Comparison of ENCODE assay signal across 9 mouse cellular contexts in the genomic region with DNA sequence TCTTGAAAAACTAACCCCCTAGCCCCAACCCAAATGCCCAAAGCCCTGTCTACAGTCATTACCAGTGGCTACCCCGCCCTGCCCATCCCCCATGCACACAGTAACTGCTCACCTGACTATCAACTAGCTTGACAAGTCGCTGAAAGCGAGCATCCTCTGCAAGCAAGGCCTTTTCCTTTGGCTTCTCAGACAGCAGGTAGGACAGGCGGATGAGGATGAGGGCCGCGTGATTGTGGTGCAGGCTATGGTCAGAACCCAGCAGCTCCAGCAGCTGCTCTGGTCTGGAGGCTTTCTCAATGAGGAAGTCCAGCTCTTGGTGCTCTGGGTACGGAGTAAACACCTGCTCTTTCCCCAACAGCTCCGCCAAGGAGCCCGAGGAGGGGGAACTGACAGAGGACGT. TPM values are rescaled to one million over a fixed set of nuclear protein-coding genes. Genes with fewer than 3 reads are reported as not detected.
DNase-seq lines count a peak whose midpoint lies in the region; ATAC-seq and TF ChIP-seq lines count a peak whose summit lies in the region.
"Had no signal": no experiment of that assay in that cellular context is flagged by ENCODE, and none has a peak within 500 bp of the region (broad histone marks: within the 10 kb centered on the region; RNA-seq: fewer than 3 reads in every experiment).

No protein-coding gene starts in this region.

- TF ChIP-seq CTCF in bone marrow macrophage, adult 2 months (IDR thresholded peaks at IDR 0.05; ENCODE audit: low read depth, low read length): no peak

- no peak overlapping the region for H3K27ac ChIP-seq in hindbrain, embryonic 13.5 days
- H3K27ac ChIP-seq in hindbrain, embryonic 11.5 days (ENCODE audit: low read depth, low read length): no peak overlapping the region
- peak overlapping the region; percentile 85; the same call in 1 of the 2 replicates for H3K27ac ChIP-seq in bone marrow macrophage, adult 2 months (ENCODE audit: insufficient read depth, low read depth, low read length)
- no peak overlapping the region for H3K27ac ChIP-seq in limb, embryonic 12.5 days
- H3K27ac ChIP-seq in stomach, embryonic 14.5 days (ENCODE audit: low read length): no peak overlapping the region

- H3K9ac ChIP-seq in hindbrain, embryonic 13.5 days: no peak overlapping the region
- no peak overlapping the region for H3K9ac ChIP-seq in hindbrain, embryonic 11.5 days (ENCODE audit: low read depth, low read length)
- no peak overlapping the region for H3K9ac ChIP-seq in limb, embryonic 12.5 days (replicated peaks)
- H3K9ac ChIP-seq in stomach, embryonic 14.5 days (replicated peaks; ENCODE audit: low read depth, low read length): no peak overlapping the region

- peaks cover 54% of the 10 kb centered on the region for H3K36me3 ChIP-seq in hindbrain, embryonic 13.5 days
- H3K36me3 ChIP-seq in hindbrain, embryonic 11.5 days (ENCODE audit: control insufficient read depth, insufficient read depth, low read length): peaks cover 11% of the 10 kb centered on the region
- H3K36me3 ChIP-seq in limb, embryonic 12.5 days: peaks cover 62% of the 10 kb centered on the region
- H3K36me3 ChIP-seq in stomach, embryonic 14.5 days (ENCODE audit: control insufficient read depth, insufficient read depth, low read length): peaks cover 57% of the 10 kb centered on the region

- no peak for DNase-seq in hindbrain, embryonic 11.5 days (ENCODE audit: low spot score)
- DNase-seq in urinary bladder, adult 2 months (ENCODE audit: low spot score): no peak
- DNase-seq: cerebellum, adult 18-20 months had no signal

- H3K27me3 ChIP-seq in hindbrain, embryonic 13.5 days: no peaks in the 10 kb centered on the region
- H3K27me3 ChIP-seq in hindbrain, embryonic 11.5 days (ENCODE audit: control insufficient read depth, insufficient read depth, low read length): no peaks in the 10 kb centered on the region
- H3K27me3 ChIP-seq in limb, embryonic 12.5 days: no peaks in the 10 kb centered on the region
- H3K27me3 ChIP-seq in stomach, embryonic 14.5 days (ENCODE audit: control insufficient read depth, insufficient read depth, low read length): no peaks in the 10 kb centered on the region

- peaks cover 33% of the 10 kb centered on the region for H3K4me1 ChIP-seq in hindbrain, embryonic 13.5 days (replicated peaks)
- H3K4me1 ChIP-seq in hindbrain, embryonic 11.5 days (replicated peaks; ENCODE audit: control insufficient read depth, insufficient read depth, low read length): no peaks in the 10 kb centered on the region; the same call in 1 of the 2 replicates
- peaks cover 19% of the 10 kb centered on the region for H3K4me1 ChIP-seq in bone marrow macrophage, adult 2 months (ENCODE audit: control insufficient read depth, insufficient read depth, low read length)
- peaks cover 24% of the 10 kb centered on the region for H3K4me1 ChIP-seq in limb, embryonic 12.5 days (replicated peaks)
- H3K4me1 ChIP-seq in stomach, embryonic 14.5 days (ENCODE audit: control insufficient read depth, insufficient read depth, low read length): peaks cover 18% of the 10 kb centered on the region

- H3K9me3 ChIP-seq in hindbrain, embryonic 13.5 days: no peaks in the 10 kb centered on the region
- no peaks in the 10 kb centered on the region for H3K9me3 ChIP-seq in hindbrain, embryonic 11.5 days (ENCODE audit: control insufficient read depth, low read length)
- H3K9me3 ChIP-seq in limb, embryonic 12.5 days: no peaks in the 10 kb centered on the region
- H3K9me3 ChIP-seq in stomach, embryonic 14.5 days (ENCODE audit: control insufficient read depth, low read depth, low read length): no peaks in the 10 kb centered on the region

- H3K4me3 ChIP-seq in hindbrain, embryonic 13.5 days: peak overlapping the region; percentile 8; the same call in 1 of the 2 replicates
- H3K4me3 ChIP-seq in hindbrain, embryonic 11.5 days (ENCODE audit: low read depth, low read length): no peak overlapping the region
- H3K4me3 ChIP-seq in bone marrow macrophage, adult 2 months (ENCODE audit: insufficient read depth, low read length): peak overlapping the region; percentile 90
- H3K4me3 ChIP-seq in limb, embryonic 12.5 days (replicated peaks): no peak overlapping the region
- 0 out of 2 replicates have a peak overlapping the region, but pooled peaks have one; percentile 60 for H3K4me3 ChIP-seq in stomach, embryonic 14.5 days (ENCODE audit: low read depth, low read length)

- 92% methylated on average over 10 of the region's 10 CpGs for WGBS in hindbrain, embryonic 13.5 days
- 94% methylated on average over 10 of the region's 10 CpGs for WGBS in hindbrain, embryonic 11.5 days
- WGBS in limb, embryonic 12.5 days: 91% methylated on average over 10 of the region's 10 CpGs
- 87% methylated on average over 10 of the region's 10 CpGs for WGBS in stomach, embryonic 14.5 days

- no peak for TF ChIP-seq POLR2A in bone marrow macrophage, adult 2 months (IDR thresholded peaks at IDR 0.05; ENCODE audit: borderline replicate concordance, low read depth, low read length)

- H3K4me2 ChIP-seq in hindbrain, embryonic 13.5 days: no peak overlapping the region
- no peak overlapping the region for H3K4me2 ChIP-seq in hindbrain, embryonic 11.5 days (replicated peaks; ENCODE audit: low read depth, low read length)
- H3K4me2 ChIP-seq in limb, embryonic 12.5 days: 0 out of 2 replicates have a peak overlapping the region, but pooled peaks have one; percentile 72
- H3K4me2 ChIP-seq in stomach, embryonic 14.5 days (replicated peaks; ENCODE audit: low read depth, low read length): peak overlapping the region; percentile 69; the same call in 1 of the 2 replicates

- ATAC-seq in hindbrain, embryonic 13.5 days (ENCODE audit: low FRiP score): no peak
- ATAC-seq in hindbrain, embryonic 11.5 days (ENCODE audit: low FRiP score): no peak
- ATAC-seq in limb, embryonic 12.5 days (ENCODE audit: insufficient number of reproducible peaks, insufficient read depth, low FRiP score, low TSS enrichment, low read depth): no peak
- ATAC-seq in stomach, embryonic 14.5 days (ENCODE audit: insufficient number of reproducible peaks, insufficient read depth, low FRiP score, low read depth): no peak
- ATAC-seq in cerebellum, adult (ENCODE audit: insufficient number of reproducible peaks, low FRiP score, low TSS enrichment): no peak

RNA-seq across cellular contexts. Expression of a gene that starts 2.2 kb away (rescaled TPM):
- polyA plus RNA-seq in hindbrain, embryonic 13.5 days (2015; fragmentation: Nextera tagmentation; extraction: Ambion mirVana): 29.2 and 34.0 TPM in 2 replicates
- polyA plus RNA-seq in hindbrain, embryonic 11.5 days (2014; fragmentation: Nextera tagmentation; extraction: Ambion mirVana): 31.8 and 34.6 TPM in 2 replicates
- 15.5 and 24.1 TPM in 2 replicates for polyA plus RNA-seq in bone marrow macrophage, adult 2 months (2012; ENCODE audit: insufficient read depth, insufficient read length, missing spikeins)
- 44.3 and 46.4 TPM in 2 replicates for polyA plus RNA-seq in limb, embryonic 12.5 days (2016; fragmentation: Nextera tagmentation; extraction: Ambion mirVana)
- 37.1 TPM in 2 replicates for polyA plus RNA-seq in stomach, embryonic 14.5 days (2014; fragmentation: Nextera tagmentation; extraction: Ambion mirVana)
- polyA plus RNA-seq in urinary bladder, adult 2 months (2012; rRNA removed): 41.5 and 50.3 TPM in 2 replicates

RNA-seq across cellular contexts. Expression of a gene that starts 14.7 kb away (rescaled TPM):
- not detected in 2 replicates for polyA plus RNA-seq in hindbrain, embryonic 13.5 days (2015; fragmentation: Nextera tagmentation; extraction: Ambion mirVana)
- not detected in 2 replicates for polyA plus RNA-seq in hindbrain, embryonic 11.5 days (2014; fragmentation: Nextera tagmentation; extraction: Ambion mirVana)
- polyA plus RNA-seq in bone marrow macrophage, adult 2 months (2012; ENCODE audit: insufficient read depth, insufficient read length, missing spikeins): not detected in 2 replicates
- not detected in 2 replicates for polyA plus RNA-seq in limb, embryonic 12.5 days (2016; fragmentation: Nextera tagmentation; extraction: Ambion mirVana)
- polyA plus RNA-seq in stomach, embryonic 14.5 days (2014; fragmentation: Nextera tagmentation; extraction: Ambion mirVana): not detected in 2 replicates
- not detected in 2 replicates for polyA plus RNA-seq in urinary bladder, adult 2 months (2012; rRNA removed)
- polyA plus RNA-seq: spleen, adult 2 months had no signal

RNA-seq across cellular contexts. Expression of a gene that starts 17.9 kb away (rescaled TPM):
- 87.6 and 90.0 TPM in 2 replicates for polyA plus RNA-seq in hindbrain, embryonic 13.5 days (2015; fragmentation: Nextera tagmentation; extraction: Ambion mirVana)
- polyA plus RNA-seq in hindbrain, embryonic 11.5 days (2014; fragmentation: Nextera tagmentation; extraction: Ambion mirVana): 44.3 and 44.8 TPM in 2 replicates
- polyA plus RNA-seq in bone marrow macrophage, adult 2 months (2012; ENCODE audit: insufficient read depth, insufficient read length, missing spikeins): not detected in 2 replicates
- 1.5 TPM in 2 replicates for polyA plus RNA-seq in limb, embryonic 12.5 days (2016; fragmentation: Nextera tagmentation; extraction: Ambion mirVana)
- polyA plus RNA-seq in stomach, embryonic 14.5 days (2014; fragmentation: Nextera tagmentation; extraction: Ambion mirVana): 6.1 and 9.2 TPM in 2 replicates
- polyA plus RNA-seq in urinary bladder, adult 2 months (2012; rRNA removed): 19.1 and 24.0 TPM in 2 replicates

RNA-seq across cellular contexts. Expression of a gene that starts 34.6 kb away (rescaled TPM):
- 22.1 and 24.6 TPM in 2 replicates for polyA plus RNA-seq in hindbrain, embryonic 13.5 days (2015; fragmentation: Nextera tagmentation; extraction: Ambion mirVana)
- 4.3 and 6.7 TPM in 2 replicates for polyA plus RNA-seq in hindbrain, embryonic 11.5 days (2014; fragmentation: Nextera tagmentation; extraction: Ambion mirVana)
- polyA plus RNA-seq in bone marrow macrophage, adult 2 months (2012; ENCODE audit: insufficient read depth, insufficient read length, missing spikeins): not detected in 2 replicates
- polyA plus RNA-seq in limb, embryonic 12.5 days (2016; fragmentation: Nextera tagmentation; extraction: Ambion mirVana): 4.0 and 4.4 TPM in 2 replicates
- polyA plus RNA-seq in stomach, embryonic 14.5 days (2014; fragmentation: Nextera tagmentation; extraction: Ambion mirVana): 8.5 and 8.7 TPM in 2 replicates
- 2.3 and 2.5 TPM in 2 replicates for polyA plus RNA-seq in urinary bladder, adult 2 months (2012; rRNA removed)

Comparison
In these comparisons a context has a peak if more than half of its experiments do, and no peak if none do; other contexts are left out.
1. H3K4me3 ChIP-seq: peak in hindbrain, embryonic 13.5 days (single experiment), bone marrow macrophage, adult 2 months (single experiment) and stomach, embryonic 14.5 days (single experiment); none in hindbrain, embryonic 11.5 days (single experiment) and limb, embryonic 12.5 days (single experiment).
2. H3K4me2 ChIP-seq: peak in limb, embryonic 12.5 days (single experiment) and stomach, embryonic 14.5 days (single experiment); none in hindbrain, embryonic 13.5 days (single experiment) and hindbrain, embryonic 11.5 days (single experiment).